Mouse (Mus musculus): ENCODE measurements at regions not wholly inside any gene's neighbourhood (a gene's known extent, or its start where the extent isn't known, plus 50 kb on each side); places are given as distances from the start of the nearest gene placed in this dataset.

DNA sequence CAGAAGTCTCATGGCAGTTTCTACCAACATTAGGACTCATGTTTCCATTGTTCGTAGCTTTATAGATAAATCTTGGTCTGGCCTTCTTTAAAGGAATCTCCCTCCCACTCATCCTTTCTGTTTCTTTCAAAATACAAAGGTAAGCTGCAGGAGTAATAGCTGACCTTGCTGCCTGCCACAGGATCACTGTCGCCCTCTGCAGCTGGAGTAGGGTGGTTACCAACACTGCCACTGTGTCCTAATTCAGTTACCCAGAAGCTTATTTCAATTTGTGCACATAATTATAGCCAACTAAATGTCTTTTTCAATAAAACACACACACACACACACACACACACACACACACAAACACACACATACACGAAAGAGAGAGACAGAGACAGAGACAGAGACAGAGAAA lies 175.3 kb downstream of the Mylk4 start:
- TF ChIP-seq GATA1 (IDR thresholded peaks at IDR 0.05; ENCODE audit: borderline replicate concordance, low read length) (no peak), FLI1 (IDR thresholded peaks at IDR 0.05; ENCODE audit: low read length) (no peak)
